Mouse (Mus musculus) CD8-positive naive resting alpha-beta T cell, adult 57 days (primary cell): ENCODE data around the gene Vmn2r43. TPM values are rescaled to one million over a fixed set of nuclear protein-coding genes. Genes with fewer than 3 reads are reported as not detected.

Experiments
- total RNA-seq: library from RNA; stranded (reverse); gene quantifications from one replicate; pipeline ENCODE4 v1.2.4, GENCODE M21; 2023

Gene Vmn2r43
- total RNA-seq: not detected

DNA sequence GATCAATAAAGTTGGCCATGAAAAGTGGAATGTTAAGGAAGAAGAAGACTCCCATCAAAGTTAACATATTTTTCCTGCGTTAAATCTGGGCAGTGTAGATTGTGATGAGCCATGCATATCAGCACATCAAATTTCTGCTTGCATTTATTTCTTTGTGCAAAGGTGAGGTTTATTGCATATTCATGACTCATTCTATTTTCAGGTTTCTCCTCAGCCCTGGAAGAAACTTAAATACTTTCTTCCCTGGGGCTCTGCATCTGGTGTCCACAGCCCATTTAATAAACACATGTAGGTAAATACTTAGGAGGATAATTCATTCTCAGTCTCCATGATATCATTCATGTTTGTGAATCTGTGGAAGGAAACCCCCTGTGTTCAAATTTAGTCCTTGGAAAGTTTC lies at the start of gene Vmn2r43:
Vmn2r43 (minus strand) TSS at position 101 of the 400 bp plus-strand sequence.

GRCm38 (mm10) chr7:8200220-8200619 lies 60.2 kb downstream of the Vmn2r43 start, which contains the start of gene Vmn2r42:
Gene Vmn2r42, minus strand, starts transcription at chr7:8200320.

Other genes with a start within 250 kb of the Vmn2r43 start
- gene Vmn2r41, start 98.9 kb downstream of the Vmn2r43 start, total RNA-seq: not detected
- gene Vmn2r42, start 60.3 kb downstream of the Vmn2r43 start, total RNA-seq: not detected
- not detected for gene Vmn2r44, start 122.7 kb upstream of the Vmn2r43 start, total RNA-seq
- not detected for gene Vmn2r45, start 228.5 kb upstream of the Vmn2r43 start, total RNA-seq